Mouse (Mus musculus): ENCODE measurements around the gene Cyp26b1. TPM values are rescaled to one million over a fixed set of nuclear protein-coding genes. Genes with fewer than 3 reads are reported as not detected.

The Cyp26b1 gene
- total and polyA plus RNA-seq, 2 experiments = 0.18 to 0.22 TPM

- peak; percentile 49 for DNase-seq (ENCODE audit: extremely low read depth, low read depth, low spot score)
- H3K27ac ChIP-seq (replicated peaks; ENCODE audit: insufficient read depth, low read depth, low read length) = no peak overlapping the region
- TF ChIP-seq POLR2A (IDR thresholded peaks at IDR 0.05; ENCODE audit: extremely low read depth, insufficient read depth, low read length) (no peak), CTCF (IDR thresholded peaks at IDR 0.05; ENCODE audit: low read depth, low read length) (peak; percentile 88)
- H3K4me3 ChIP-seq (ENCODE audit: insufficient read depth, low read depth, low read length) = no peak overlapping the region
- H3K79me2 ChIP-seq (ENCODE audit: control insufficient read depth, insufficient read depth, low read length) = no peaks in the 10 kb centered on the region
- WGBS = 6% methylated on average over 39 of the region's 39 CpGs
- peaks cover 13% of the 10 kb centered on the region for H3K27me3 ChIP-seq (ENCODE audit: control insufficient read depth, insufficient read depth, low read length)
- no peaks in the 10 kb centered on the region for H3K36me3 ChIP-seq (ENCODE audit: control insufficient read depth, insufficient read depth, low read length)
- no peak overlapping the region for H3K9ac ChIP-seq (ENCODE audit: low read depth, low read length)
- no peaks in the 10 kb centered on the region for H3K4me1 ChIP-seq (ENCODE audit: control insufficient read depth, insufficient read depth, low read length)
Measured at GRCm38 (mm10) chr6:84589742-84590686, 3.7 kb downstream of the Cyp26b1 start.

DNA sequence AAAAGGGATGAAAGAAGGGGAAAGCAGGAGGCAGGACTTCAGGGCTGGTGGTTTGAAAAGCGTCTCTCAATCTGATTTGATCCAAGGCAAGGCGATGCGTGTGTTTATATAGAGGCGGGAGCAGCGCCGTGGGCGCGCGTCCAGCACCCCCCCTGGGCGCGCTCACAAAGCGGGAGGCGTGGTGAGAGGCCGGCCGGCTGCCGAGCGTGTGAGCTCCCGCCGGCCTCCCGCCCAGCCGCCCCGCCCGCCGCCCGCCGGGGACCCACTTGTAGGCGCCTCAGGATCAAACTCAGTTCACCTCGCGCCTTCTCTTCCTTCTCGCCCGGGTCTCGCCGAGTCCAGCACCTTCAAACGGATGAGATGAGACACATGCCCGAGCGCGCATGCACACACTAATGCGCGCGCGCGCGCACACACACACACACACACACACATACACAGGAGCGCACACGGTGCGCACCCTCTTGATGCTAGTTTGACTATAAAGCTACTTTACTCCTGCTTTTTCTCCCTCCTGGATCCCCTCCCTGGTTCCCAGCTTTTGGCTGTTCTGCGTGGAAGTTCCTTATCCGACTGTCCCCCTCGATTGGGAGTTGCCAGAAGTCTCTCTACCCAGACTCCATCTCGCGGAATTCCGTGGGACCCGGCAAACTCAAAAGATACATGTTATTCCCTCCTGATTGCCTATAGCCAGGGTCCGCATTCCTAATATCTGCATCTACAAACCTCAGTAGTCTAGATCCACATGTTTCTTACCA is 4.6 kb downstream of the Cyp26b1 start:
- H3K27ac ChIP-seq (replicated peaks; ENCODE audit: insufficient read depth, low read depth, low read length) = no peak overlapping the region
- H3K36me3 ChIP-seq (ENCODE audit: control insufficient read depth, insufficient read depth, low read length) = no peaks in the 10 kb centered on the region
- H3K4me1 ChIP-seq (ENCODE audit: control insufficient read depth, insufficient read depth, low read length) = no peaks in the 10 kb centered on the region
- TF ChIP-seq CTCF (IDR thresholded peaks at IDR 0.05; ENCODE audit: low read depth, low read length) = no peak
- TF ChIP-seq POLR2A (IDR thresholded peaks at IDR 0.05; ENCODE audit: extremely low read depth, insufficient read depth, low read length) = no peak
- no peaks in the 10 kb centered on the region for H3K79me2 ChIP-seq (ENCODE audit: control insufficient read depth, insufficient read depth, low read length)
- 3% methylated on average over 53 of the region's 54 CpGs for WGBS
- no peak for DNase-seq (ENCODE audit: extremely low read depth, low read depth, low spot score)
- peaks cover 13% of the 10 kb centered on the region for H3K27me3 ChIP-seq (ENCODE audit: control insufficient read depth, insufficient read depth, low read length)
- H3K4me3 ChIP-seq (ENCODE audit: insufficient read depth, low read depth, low read length) = peak overlapping the region; percentile 42
- H3K9ac ChIP-seq (ENCODE audit: low read depth, low read length) = no peak overlapping the region

- peak overlapping the region; percentile 62; the same call in 1 of the 2 replicates for H3K9ac ChIP-seq (ENCODE audit: low read depth, low read length)
- 0 out of 2 replicates have a peak, but pooled peaks cover 2% of the 10 kb centered on the region for H3K4me1 ChIP-seq (ENCODE audit: control insufficient read depth, insufficient read depth, low read length)
- WGBS = 2% methylated on average over 41 of the region's 41 CpGs
- H3K36me3 ChIP-seq (ENCODE audit: control insufficient read depth, insufficient read depth, low read length) = no peaks in the 10 kb centered on the region
- H3K4me3 ChIP-seq (ENCODE audit: insufficient read depth, low read depth, low read length) = peak overlapping the region; percentile 66
- TF ChIP-seq CTCF (IDR thresholded peaks at IDR 0.05; ENCODE audit: low read depth, low read length) (no peak), POLR2A (IDR thresholded peaks at IDR 0.05; ENCODE audit: extremely low read depth, insufficient read depth, low read length) (no peak)
- no peak overlapping the region for H3K27ac ChIP-seq (replicated peaks; ENCODE audit: insufficient read depth, low read depth, low read length)
- no peak for DNase-seq (ENCODE audit: extremely low read depth, low read depth, low spot score)
- H3K27me3 ChIP-seq (ENCODE audit: control insufficient read depth, insufficient read depth, low read length) = peaks cover 17% of the 10 kb centered on the region
- H3K79me2 ChIP-seq (ENCODE audit: control insufficient read depth, insufficient read depth, low read length) = no peaks in the 10 kb centered on the region
Measured at GRCm38 (mm10) chr6:84588221-84588894, 5.3 kb downstream of the Cyp26b1 start.

GRCm38 (mm10) chr6:84587471-84588101 is 6.1 kb downstream of the Cyp26b1 start:
- Histone ChIP-seq H3K36me3 (ENCODE audit: control insufficient read depth, insufficient read depth, low read length) (no peaks in the 10 kb centered on the region), H3K9ac (ENCODE audit: low read depth, low read length) (peak overlapping the region; percentile 62), H3K79me2 (ENCODE audit: control insufficient read depth, insufficient read depth, low read length) (no peaks in the 10 kb centered on the region), H3K4me3 (ENCODE audit: insufficient read depth, low read depth, low read length) (peak overlapping the region; percentile 66), H3K4me1 (ENCODE audit: control insufficient read depth, insufficient read depth, low read length) (0 out of 2 replicates have a peak, but pooled peaks cover 2% of the 10 kb centered on the region), H3K27me3 (ENCODE audit: control insufficient read depth, insufficient read depth, low read length) (peaks cover 17% of the 10 kb centered on the region), H3K27ac (replicated peaks; ENCODE audit: insufficient read depth, low read depth, low read length) (no peak overlapping the region)
- DNase-seq (ENCODE audit: extremely low read depth, low read depth, low spot score) = no peak
- 2% methylated on average over 51 of the region's 51 CpGs for WGBS
- TF ChIP-seq POLR2A (IDR thresholded peaks at IDR 0.05; ENCODE audit: extremely low read depth, insufficient read depth, low read length) (no peak), CTCF (IDR thresholded peaks at IDR 0.05; ENCODE audit: low read depth, low read length) (no peak)

GRCm38 (mm10) chr6:84586551-84587200 is 7.0 kb downstream of the Cyp26b1 start:
- DNase-seq (ENCODE audit: extremely low read depth, low read depth, low spot score) = no peak
- 8% methylated on average over 28 of the region's 28 CpGs for WGBS
- Histone ChIP-seq H3K9ac (ENCODE audit: low read depth, low read length) (peak overlapping the region; percentile 62), H3K4me1 (ENCODE audit: control insufficient read depth, insufficient read depth, low read length) (0 out of 2 replicates have a peak, but pooled peaks cover 2% of the 10 kb centered on the region), H3K79me2 (ENCODE audit: control insufficient read depth, insufficient read depth, low read length) (no peaks in the 10 kb centered on the region), H3K36me3 (ENCODE audit: control insufficient read depth, insufficient read depth, low read length) (no peaks in the 10 kb centered on the region), H3K27ac (replicated peaks; ENCODE audit: insufficient read depth, low read depth, low read length) (no peak overlapping the region), H3K27me3 (ENCODE audit: control insufficient read depth, insufficient read depth, low read length) (peaks cover 17% of the 10 kb centered on the region), H3K4me3 (ENCODE audit: insufficient read depth, low read depth, low read length) (peak overlapping the region; percentile 66)
- TF ChIP-seq CTCF (IDR thresholded peaks at IDR 0.05; ENCODE audit: low read depth, low read length) (no peak), POLR2A (IDR thresholded peaks at IDR 0.05; ENCODE audit: extremely low read depth, insufficient read depth, low read length) (no peak)

All from liver, adult 2 months (tissue).